Mouse (Mus musculus) heart, embryonic 11.5 days (tissue): ENCODE results near the gene Slc4a2. TPM values are rescaled to one million over a fixed set of nuclear protein-coding genes. Genes with fewer than 3 reads are reported as not detected.

Source experiments
- ATAC-seq: fragments of 200-750 bp; cut with Nextera tagmentation; replicated peaks from 2 replicates; pipeline ENCODE4 v1.8.0; 2017; ENCODE audit warnings: moderate library complexity; ENCODE audit not compliant: insufficient number of reproducible peaks, low FRiP score, low TSS enrichment
- H3K27ac ChIP-seq: fragments of 300-500 bp; sonication (generic); 2 replicates; pipeline ENCODE4 v1.5.1; 2014; ENCODE audit warnings: mild to moderate bottlenecking, low read depth, low read length
- H3K27me3 ChIP-seq: fragments of 300-500 bp; sonication (generic); 2 replicates; pipeline ENCODE4 v1.6.1; 2014; ENCODE audit warnings: mild to moderate bottlenecking, low read length, mixed read lengths; ENCODE audit not compliant: control insufficient read depth, insufficient read depth
- H3K36me3 ChIP-seq: fragments of 300-500 bp; sonication (generic); 2 replicates; pipeline ENCODE4 v1.6.1; 2014; ENCODE audit warnings: mild to moderate bottlenecking, low read length, moderate library complexity, mixed read lengths; ENCODE audit not compliant: control insufficient read depth, insufficient read depth
- H3K4me1 ChIP-seq: fragments of 300-500 bp; sonication (generic); 2 replicates; pipeline ENCODE4 v1.6.1; 2014; ENCODE audit warnings: low read length; ENCODE audit not compliant: control insufficient read depth, insufficient read depth
- H3K4me2 ChIP-seq: fragments of 300-500 bp; sonication (generic); 2 replicates; pipeline ENCODE4 v1.6.1; 2014; ENCODE audit warnings: mild to moderate bottlenecking, moderate library complexity
- H3K4me3 ChIP-seq: fragments of 300-500 bp; sonication (generic); 2 replicates; pipeline ENCODE4 v1.5.1; 2014; ENCODE audit warnings: low read depth, low read length
- H3K9ac ChIP-seq: fragments of 300-500 bp; sonication (generic); 2 replicates; pipeline ENCODE4 v1.6.1; 2014; ENCODE audit warnings: mild to moderate bottlenecking, low read depth, low read length, moderate library complexity
- H3K9me3 ChIP-seq: fragments of 300-500 bp; sonication (generic); replicated peaks from 2 replicates; pipeline ENCODE4 v1.6.1; 2016; ENCODE audit warnings: low read length; ENCODE audit not compliant: control insufficient read depth
- WGBS: fragments of 180-500 bp; shearing (Covaris S2); extraction: QIAGEN DNeasy Blood & Tissue Kit; methylation state at CpG from one replicate; pipeline ENCODE4 v1.1.7; 2014; ENCODE audit not compliant: insufficient replicate concordance; 5-methylcytosine and 5-hydroxymethylcytosine counted together
- polyA plus RNA-seq: library from polyadenylated mRNA; unstranded; fragments of >200 nt; fragmentation: Nextera tagmentation; extraction: Ambion mirVana; gene quantifications from 2 replicates; pipeline ENCODE4 v1.2.1, GENCODE M21; 2014

The Slc4a2 gene
- polyA plus RNA-seq, 1 experiment from 2014 or later, result 17.9 TPM

DNA sequence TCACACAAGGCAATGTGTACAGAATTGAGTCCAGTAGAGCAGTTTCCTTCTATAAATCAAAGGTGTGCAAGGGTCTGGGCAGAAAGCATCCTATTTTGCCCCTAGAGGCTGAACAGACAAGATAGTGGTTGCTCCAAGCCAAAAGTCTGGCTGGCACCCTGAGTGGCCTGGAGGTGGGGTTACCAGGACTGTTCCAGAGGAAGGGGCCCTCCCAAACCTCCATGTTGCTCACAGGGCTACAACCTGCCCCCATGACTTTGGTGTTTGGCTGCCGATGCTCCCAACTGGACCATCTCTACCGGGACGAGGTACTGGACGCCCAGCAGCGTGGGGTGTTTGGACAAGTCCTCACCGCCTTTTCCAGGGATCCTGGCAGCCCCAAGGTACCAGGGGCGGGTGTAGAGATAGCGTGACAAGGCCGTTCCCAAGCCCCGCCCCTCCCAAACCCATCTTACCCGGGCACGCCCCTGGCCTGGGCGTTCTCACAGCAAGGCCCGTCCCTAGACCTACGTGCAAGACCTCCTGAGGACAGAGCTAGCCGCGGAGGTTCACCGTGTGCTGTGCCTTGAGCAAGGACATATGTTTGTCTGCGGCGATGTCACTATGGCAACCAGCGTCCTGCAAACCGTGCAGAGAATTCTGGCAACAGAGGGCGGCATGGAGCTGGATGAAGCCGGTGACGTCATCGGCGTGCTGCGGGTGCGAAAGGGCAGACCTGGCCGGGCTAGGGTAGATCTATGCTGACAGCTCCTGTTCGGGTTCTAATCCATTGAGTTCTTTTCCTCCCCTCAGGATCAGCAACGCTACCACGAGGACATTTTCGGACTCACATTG is 40.4 kb upstream of the Slc4a2 start:
- Histone ChIP-seq H3K4me2 (peak overlapping the region; percentile 75), H3K27ac (peak overlapping the region; percentile 62), H3K4me3 (peak overlapping the region; percentile 45), H3K9ac (peak overlapping the region; percentile 68), H3K4me1 (peaks cover 31% of the 10 kb centered on the region), H3K27me3 (peaks cover 2% of the 10 kb centered on the region; the same call in 1 of the 2 replicates), H3K36me3 (no peaks in the 10 kb centered on the region), H3K9me3 (no peaks in the 10 kb centered on the region)
- WGBS, result under 1% methylated on average over 34 of the region's 34 CpGs
- peak; percentile 71 for ATAC-seq

DNA sequence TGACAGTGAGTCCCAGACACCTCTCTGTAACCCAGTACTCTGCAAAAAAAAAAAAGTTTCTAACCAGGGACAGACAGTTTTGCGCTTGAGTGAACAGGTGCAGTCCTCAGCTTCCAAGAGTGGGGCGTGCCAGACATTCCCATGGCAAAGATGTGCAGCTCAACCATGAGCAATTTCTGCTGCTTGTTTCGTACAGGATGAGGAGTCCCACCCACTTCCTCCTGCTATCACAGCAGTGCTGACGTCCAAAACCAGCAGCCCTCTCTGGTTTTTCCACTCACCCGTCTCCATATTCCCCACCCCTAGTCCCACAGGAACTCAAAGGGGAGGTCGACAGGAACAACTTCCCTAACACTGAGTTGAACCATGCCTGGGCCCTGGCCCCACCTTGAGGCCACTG is 39.2 kb upstream of the Slc4a2 start:
- peak overlapping the region; percentile 62; the same call in 1 of the 2 replicates for H3K27ac ChIP-seq
- no peak overlapping the region for H3K9ac ChIP-seq
- H3K36me3 ChIP-seq, result no peaks in the 10 kb centered on the region
- peaks cover 34% of the 10 kb centered on the region for H3K4me1 ChIP-seq
- H3K9me3 ChIP-seq, result no peaks in the 10 kb centered on the region
- 53% methylated on average over 6 of the region's 6 CpGs for whole genome bisulfite sequencing
- H3K4me3 ChIP-seq, result no peak overlapping the region
- peaks cover 2% of the 10 kb centered on the region; the same call in 1 of the 2 replicates for H3K27me3 ChIP-seq
- ATAC-seq, result no peak
- H3K4me2 ChIP-seq, result peak overlapping the region; percentile 75; the same call in 1 of the 2 replicates

GRCm38 (mm10) chr5:24385374-24385773 is 38.3 kb upstream of the Slc4a2 start:
- Histone ChIP-seq H3K36me3 (no peaks in the 10 kb centered on the region), H3K27ac (no peak overlapping the region), H3K4me1 (peaks cover 30% of the 10 kb centered on the region), H3K27me3 (peaks cover 2% of the 10 kb centered on the region; the same call in 1 of the 2 replicates), H3K9me3 (no peaks in the 10 kb centered on the region), H3K4me2 (no peak overlapping the region), H3K9ac (no peak overlapping the region), H3K4me3 (no peak overlapping the region)
- 77% methylated on average over 5 of the region's 5 CpGs for WGBS
- ATAC-seq, result no peak

DNA sequence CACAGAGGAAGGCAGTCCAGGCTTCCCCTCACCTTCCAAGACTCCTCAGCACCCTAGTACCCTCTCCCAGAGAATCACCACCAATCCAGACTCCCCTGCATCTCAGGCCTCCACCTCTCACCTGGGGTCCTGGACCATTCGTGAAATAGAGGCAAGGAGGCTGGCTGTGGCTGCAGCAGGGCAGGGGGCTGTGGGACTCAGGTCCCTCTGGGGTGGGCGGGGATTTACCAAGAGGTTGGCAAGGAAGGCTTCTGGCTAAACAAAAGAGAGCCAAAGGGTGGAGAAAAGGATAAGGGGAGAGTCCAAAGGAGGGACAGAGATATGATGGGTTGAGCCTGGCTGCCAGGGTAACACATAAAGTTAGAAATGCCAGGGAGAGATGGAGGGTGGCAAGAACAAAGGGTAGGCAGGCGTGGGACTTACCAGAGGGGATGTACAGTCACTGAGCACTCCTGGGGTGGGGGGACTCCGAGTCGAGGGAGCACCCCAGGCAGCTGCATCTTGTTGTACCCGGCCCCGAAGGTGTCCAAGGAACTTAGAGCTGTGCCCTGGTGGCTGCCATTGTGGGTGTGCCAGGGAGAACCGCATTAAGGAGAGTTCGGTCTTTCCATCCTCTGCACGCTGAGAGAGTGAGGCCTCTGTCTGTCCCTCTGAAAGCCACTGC is 37.6 kb upstream of the Slc4a2 start:
- Histone ChIP-seq H3K9ac (no peak overlapping the region), H3K4me3 (no peak overlapping the region), H3K9me3 (no peaks in the 10 kb centered on the region), H3K27me3 (peaks cover 2% of the 10 kb centered on the region; the same call in 1 of the 2 replicates), H3K4me1 (peaks cover 30% of the 10 kb centered on the region), H3K4me2 (no peak overlapping the region), H3K36me3 (no peaks in the 10 kb centered on the region), H3K27ac (no peak overlapping the region)
- no peak for ATAC-seq
- WGBS, result 80% methylated on average over 10 of the region's 10 CpGs

DNA sequence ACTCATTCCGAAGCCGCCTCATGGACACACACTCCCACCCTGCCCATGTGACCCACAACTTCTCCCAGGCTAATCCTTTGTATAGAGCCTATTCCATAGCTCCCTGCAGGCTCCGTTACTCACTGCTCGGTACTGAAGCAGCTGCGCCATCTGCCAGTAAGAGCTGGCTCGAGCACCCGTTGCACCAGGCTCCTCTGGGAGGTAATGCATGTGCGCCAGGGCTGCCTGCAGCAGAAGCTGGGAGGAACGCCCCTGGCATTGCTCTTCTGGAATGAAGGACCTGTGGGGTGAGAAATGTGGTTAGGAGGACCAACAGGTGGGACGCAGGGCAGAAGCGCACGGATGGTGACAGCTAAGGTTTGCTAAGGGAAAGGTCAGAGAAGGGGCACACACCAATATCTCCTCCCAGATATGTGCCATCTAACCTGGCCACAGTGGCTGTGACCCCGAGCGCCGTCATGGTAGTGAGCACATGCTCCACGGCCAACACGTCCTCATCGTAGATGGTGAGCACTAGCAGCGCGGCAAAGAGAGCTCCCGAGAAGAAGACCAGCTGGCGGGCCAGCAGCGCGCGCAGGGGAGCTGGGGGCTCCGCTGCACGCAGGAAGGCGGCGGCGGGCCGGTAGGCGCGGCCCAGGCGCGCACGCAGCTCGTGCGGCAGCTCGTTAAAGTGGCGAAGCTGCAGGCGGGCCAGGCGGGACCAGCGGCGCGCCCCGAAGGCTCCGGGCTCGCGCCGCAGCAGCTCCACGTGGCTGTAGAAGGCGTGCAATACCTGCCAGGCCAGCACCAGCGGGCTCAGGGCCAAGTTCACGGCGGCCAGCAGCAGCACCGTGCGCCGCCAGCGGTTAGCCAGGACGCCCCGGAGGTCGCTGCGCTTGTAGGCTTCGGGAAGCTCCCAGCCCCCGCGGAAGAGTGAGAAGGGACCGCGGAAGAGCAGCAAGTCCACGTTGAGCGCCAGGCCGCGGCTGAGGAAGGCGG is 36.1 kb upstream of the Slc4a2 start:
- H3K27me3 ChIP-seq, result peaks cover 2% of the 10 kb centered on the region; the same call in 1 of the 2 replicates
- 0 out of 2 replicates have a peak, but pooled peaks have one; percentile 5 for ATAC-seq
- H3K4me2 ChIP-seq, result peak overlapping the region; percentile 89
- no peaks in the 10 kb centered on the region for H3K36me3 ChIP-seq
- peaks cover 30% of the 10 kb centered on the region for H3K4me1 ChIP-seq
- peak overlapping the region; percentile 50 for H3K4me3 ChIP-seq
- H3K9me3 ChIP-seq, result no peaks in the 10 kb centered on the region
- WGBS, result 1% methylated on average over 71 of the region's 73 CpGs
- peak overlapping the region; percentile 29; the same call in 1 of the 2 replicates for H3K27ac ChIP-seq
- peak overlapping the region; percentile 68 for H3K9ac ChIP-seq

- Histone ChIP-seq H3K27ac (peak overlapping the region; percentile 29; the same call in 1 of the 2 replicates), H3K36me3 (no peaks in the 10 kb centered on the region), H3K27me3 (peaks cover 2% of the 10 kb centered on the region; the same call in 1 of the 2 replicates), H3K9me3 (no peaks in the 10 kb centered on the region), H3K4me2 (peak overlapping the region; percentile 89), H3K9ac (peak overlapping the region; percentile 68), H3K4me3 (peak overlapping the region; percentile 50), H3K4me1 (peaks cover 25% of the 10 kb centered on the region)
- no peak for ATAC-seq
- 20% methylated on average over 26 of the region's 26 CpGs for WGBS
These were observed 35.3 kb upstream of the Slc4a2 start for GRCm38 (mm10) chr5:24388246-24388915.

DNA sequence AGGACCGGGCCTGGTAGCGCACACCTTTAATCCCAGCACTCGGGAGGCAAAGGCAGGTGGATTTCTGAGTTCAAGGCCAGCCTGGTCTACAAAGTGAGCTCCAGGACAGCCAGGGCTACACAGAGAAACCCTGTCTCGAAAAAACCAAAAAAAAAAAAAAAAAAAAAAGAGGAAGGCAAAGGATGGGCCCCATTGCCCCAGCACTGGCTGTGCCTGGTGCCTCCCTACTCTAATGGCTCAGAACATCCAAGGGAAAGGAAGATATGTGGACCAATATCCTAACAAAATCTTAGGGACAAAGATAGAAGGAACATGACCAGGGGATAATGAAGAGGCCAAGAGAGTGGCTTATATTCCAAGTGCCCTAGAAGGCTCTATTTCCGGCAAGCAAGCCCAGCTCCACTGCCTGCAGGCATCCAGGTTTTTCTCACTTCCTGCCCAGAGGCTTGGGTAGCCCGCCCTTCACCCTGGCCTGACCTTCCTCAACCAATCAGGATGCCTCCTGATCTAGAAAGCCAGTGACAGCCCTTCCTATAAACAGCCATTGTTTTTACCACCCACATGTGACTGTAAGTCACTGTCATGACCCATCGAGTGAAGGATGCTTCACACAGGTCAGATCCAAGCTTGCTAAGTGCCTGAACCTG is 34.5 kb upstream of the Slc4a2 start:
- Histone ChIP-seq H3K4me1 (peaks cover 23% of the 10 kb centered on the region), H3K27me3 (peaks cover 2% of the 10 kb centered on the region; the same call in 1 of the 2 replicates), H3K36me3 (no peaks in the 10 kb centered on the region), H3K4me3 (no peak overlapping the region), H3K9me3 (no peaks in the 10 kb centered on the region), H3K27ac (no peak overlapping the region), H3K9ac (no peak overlapping the region), H3K4me2 (peak overlapping the region; percentile 20; the same call in 1 of the 2 replicates)
- 46% methylated on average over 6 of the region's 7 CpGs for WGBS
- ATAC-seq, result no peak
